Mouse (Mus musculus) lung, adult 2 months (tissue): ENCODE data around the gene Tpx2.

ENCODE experiments used
- CTCF ChIP-seq: fragments of 200-500 bp; IDR thresholded peaks from 2 replicates; pipeline ENCODE4 v1.5.1; 2011; ENCODE audit warnings: mild to moderate bottlenecking, low read length, control low read depth; ENCODE audit not compliant: insufficient read depth
- POLR2A ChIP-seq: fragments of 200-500 bp; IDR thresholded peaks from 2 replicates; pipeline ENCODE4 v1.6.1; 2011; ENCODE audit warnings: low read depth, mild to moderate bottlenecking, control low read depth, low read length, borderline replicate concordance; ENCODE audit errors: extremely low read depth

GRCm38 (mm10) chr2:152941106-152941505 is 93.3 kb downstream of the Tpx2 start:
- no peak for TF ChIP-seq CTCF
- no peak for TF ChIP-seq POLR2A
